Mouse (Mus musculus) lung, postnatal 0 days (tissue): ENCODE data around the gene Ugt1a6a.

Source experiments
- CTCF ChIP-seq: IDR thresholded peaks from 2 replicates; pipeline ENCODE4 v1.5.1; 2016; ENCODE audit warnings: antibody characterized with exemption, mild to moderate bottlenecking
- EP300 ChIP-seq: IDR thresholded peaks from 2 replicates; pipeline ENCODE4 v1.6.1; 2016; ENCODE audit warnings: antibody characterized with exemption, mild to moderate bottlenecking, control low read depth

DNA sequence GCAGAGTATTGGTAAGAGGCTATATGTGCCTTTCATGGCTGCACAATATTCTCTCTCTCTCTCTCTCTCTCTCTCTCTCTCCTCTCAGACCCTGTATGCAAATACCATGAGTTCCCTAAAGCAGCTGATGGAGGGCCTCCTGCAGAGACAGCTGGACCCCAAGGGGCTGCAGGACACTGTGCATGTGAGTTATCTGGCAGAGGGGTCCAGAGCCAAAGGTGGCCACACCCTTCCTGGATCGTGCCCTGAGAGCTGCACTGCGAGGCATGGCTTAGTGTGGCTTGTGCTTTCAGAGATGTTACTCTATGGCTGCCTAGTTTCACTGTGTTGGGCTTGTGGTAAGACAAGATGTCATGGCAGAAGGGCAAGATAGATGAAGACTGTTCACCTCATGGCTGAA, 113.1 kb downstream of the Ugt1a6a start:
- TF ChIP-seq CTCF (no peak), EP300 (no peak)
